Mouse (Mus musculus): ENCODE measurements around the gene Pank2. TPM values are rescaled to one million over a fixed set of nuclear protein-coding genes. Genes with fewer than 3 reads are reported as not detected.
"Not testable (repeated sequence)": the region's sequence is repeated elsewhere in the genome, so short reads cannot be mapped to it uniquely, and the experiment has no call there.

Gene Pank2
- total RNA-seq, 4 experiments from 2014 or later, result 18.9 to 25.4 (median 23.8) TPM

DNA sequence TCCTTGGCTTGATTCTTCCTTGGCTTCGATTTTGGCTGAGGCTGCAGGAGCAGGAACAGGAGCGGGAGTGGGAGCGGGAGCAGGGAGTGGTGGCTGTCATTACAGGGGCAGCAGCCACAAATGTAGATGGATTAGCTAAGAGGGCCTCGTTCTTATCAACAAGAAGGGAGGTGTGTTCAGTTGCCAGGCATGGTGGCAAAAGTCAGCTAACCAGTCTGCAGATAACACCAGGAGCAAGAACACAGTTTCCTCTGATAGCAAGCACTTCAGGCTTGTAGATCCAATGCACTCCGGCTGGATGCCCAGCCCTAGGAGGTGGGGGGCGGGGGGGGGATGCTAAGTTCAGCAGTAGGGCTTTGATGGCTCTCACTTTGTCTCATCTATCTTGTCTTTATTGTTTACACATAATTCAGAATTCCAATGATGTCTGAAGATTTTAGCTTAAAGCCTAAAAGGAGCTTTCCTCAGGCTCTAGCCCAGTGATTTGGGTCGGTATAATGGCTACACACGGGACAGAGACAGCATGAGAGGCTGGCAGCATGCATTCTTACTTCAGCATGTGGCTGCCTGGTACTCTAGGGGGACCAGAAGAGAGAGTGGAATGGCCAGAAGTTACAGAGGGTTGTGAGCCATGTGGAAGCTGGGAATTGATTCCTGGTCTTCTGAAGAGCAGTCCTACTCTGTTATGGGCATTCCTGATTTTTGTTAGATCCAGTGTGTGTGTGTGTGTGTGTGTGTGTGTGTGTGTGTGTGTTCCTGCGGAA, 1.6 kb upstream of the Pank2 start:
- no peak for DNase-seq (ENCODE audit: low spot score in 2 of 2)

DNA sequence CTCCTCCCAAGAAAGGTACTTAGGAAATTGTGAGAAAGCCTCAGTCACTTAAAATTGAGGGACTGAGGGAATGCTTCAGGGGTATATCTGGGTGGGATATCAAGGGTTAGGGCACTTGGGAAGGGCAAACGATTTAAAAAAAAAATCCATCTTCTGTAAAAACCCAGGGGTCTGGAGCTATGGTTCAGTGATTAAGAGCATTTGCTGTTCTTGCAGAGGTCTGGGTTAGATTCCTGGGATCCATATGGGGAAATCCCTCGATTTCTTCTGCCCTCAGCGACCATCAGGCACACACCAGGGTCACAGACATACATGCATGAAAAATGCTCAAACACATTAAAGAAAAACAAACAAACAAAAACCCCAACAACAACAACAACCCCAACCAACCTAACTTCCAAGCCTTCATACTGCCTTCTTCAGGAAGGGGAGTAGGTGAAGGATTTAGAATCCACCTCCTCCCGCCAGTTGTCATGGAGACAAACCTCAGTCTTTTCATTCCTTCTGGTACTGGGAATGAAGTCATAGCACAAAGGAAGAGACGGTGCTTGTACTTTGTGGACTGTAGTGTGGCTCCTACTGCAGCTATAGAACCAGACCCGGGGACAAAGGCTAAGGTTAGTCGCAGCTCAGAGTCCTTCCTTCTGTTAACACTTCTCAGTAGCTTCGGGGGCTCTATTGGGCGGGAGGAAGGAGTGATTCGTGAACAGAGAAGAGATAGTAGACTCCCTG, 648 bp upstream of the Pank2 start:
- no peak for DNase-seq (ENCODE audit: low spot score in 2 of 2)

DNA sequence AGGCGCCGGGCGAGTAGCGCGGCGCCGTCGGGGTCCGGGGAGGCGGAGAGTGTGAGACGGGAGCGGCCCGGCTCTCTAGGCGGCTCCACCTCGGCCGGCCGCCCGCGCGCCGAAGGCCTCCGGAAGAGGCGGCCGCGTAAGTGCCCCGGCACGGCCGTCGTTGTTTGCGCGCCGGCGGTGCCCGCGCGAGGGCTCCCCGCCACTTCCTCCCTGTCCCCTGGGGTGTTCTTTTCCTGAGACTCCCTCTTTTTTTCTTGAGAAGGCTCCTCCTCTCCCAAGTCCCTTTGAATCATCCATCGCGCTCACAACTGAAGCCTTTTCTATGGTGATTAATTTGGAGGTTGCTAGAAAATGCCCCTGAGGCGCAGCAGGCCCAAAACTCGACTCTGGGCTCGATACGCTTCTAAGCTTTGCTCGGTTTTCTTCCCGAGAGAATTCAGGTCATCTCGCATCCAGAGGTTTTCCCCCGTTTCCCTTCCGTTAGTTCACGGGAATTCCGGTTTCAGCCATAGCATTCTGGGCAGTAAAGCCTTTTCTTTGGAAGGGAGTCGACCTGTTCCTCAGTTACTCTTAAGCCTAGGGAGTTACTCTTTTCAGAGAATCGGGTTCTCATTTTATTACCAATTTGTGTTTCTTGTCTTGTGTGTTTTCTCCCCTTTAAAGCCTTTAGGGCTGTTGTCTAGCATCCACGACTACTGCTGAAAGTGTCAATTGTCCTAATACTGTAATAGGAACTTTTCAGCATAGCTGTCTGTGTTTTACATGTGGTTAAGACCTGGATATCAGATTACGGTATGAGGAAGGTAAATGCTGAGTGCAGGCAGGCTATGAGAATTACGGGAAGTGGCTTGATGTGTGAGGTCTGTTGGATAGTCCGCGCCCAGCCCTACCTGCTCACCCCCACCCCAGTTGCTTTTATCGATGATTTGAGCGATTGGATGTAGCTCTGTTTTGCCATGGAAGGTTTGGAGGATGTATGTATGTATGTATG, 680 bp downstream of the Pank2 start:
- no peak for DNase-seq (ENCODE audit: low spot score in 2 of 2)

DNA sequence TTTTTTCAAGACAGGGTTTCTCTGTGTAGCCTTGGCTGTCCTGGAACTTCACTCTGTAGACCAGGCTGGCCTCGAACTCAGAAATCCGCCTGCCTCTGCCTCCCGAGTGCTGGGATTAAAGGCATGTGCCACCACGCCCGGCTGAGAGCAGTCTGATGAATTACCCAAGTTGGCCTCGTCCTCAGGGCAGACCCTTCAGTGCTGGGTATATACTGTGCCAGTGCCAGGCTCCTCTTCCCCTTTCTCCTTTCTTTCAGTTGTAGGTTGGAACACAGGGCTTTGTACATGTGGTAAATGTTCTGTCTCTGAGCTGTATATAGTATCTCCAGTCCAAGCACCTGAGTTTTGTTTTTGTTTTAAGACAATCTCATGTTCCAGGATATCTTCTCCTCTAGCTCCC, 1.7 kb downstream of the Pank2 start:
- DNase-seq (ENCODE audit: low spot score in 2 of 2), result no peak

DNA sequence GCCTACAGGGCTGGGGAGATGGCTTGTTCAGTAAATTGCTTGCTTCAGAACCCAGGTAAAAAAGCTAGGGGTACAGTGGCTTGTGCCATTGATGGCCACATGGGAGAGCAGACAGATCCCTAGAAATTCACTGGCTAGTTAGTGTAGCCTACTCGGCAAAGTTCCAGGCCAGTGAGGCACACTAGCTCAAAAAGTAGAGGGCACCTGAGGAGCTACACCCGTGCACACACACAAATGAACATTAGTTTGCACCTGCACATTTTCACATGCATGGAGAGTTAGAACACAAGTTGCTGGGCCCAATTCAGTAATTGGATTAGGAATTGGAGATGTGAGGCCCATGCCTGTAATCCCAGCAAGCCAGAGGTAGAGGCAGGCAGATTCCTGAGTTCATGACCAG, 2.8 kb downstream of the Pank2 start:
- no peak for DNase-seq (ENCODE audit: low spot score in 2 of 2)

DNA sequence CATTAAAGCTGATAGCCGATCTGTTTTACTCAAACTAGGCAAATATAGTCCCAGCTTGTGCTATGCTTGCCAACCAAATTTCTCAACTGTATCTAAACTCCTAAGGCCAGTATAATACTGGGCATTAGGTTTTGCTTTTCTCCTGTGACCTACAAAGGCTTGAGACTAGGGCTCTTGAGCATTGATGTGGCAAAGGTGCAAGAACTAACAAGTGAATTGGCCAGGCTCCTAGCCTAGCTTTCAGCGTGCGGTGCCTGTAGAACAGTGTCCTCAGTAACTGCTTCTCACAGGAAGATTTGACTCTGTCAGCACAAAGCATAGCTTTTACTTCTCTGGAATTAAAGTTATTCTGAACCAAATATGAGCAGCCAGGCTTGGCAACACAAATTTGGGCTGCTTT, 13.2 kb downstream of the Pank2 start:
- DNase-seq (ENCODE audit: low spot score in 2 of 2), result no peak

DNA sequence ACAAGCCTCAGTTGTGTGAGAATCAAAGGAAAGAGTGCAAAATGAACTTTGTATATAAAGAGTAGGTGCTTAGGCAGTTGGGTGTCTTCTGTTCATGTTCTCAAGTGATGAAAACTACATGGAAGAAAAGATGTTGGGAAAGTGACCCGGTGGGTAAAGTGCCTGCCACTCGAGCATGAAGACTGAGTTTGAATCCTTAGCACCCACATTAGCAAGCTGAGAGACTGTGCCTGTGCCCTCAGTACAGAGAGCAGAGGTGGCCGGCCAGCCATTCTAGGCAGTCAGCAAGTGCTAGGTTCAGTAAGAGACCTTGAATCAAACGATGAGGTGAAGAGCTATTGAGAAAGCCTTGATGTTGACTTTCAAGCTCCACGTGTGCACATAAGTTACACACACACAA, 14.4 kb downstream of the Pank2 start:
- DNase-seq (ENCODE audit: low spot score in 2 of 2), result no peak

DNA sequence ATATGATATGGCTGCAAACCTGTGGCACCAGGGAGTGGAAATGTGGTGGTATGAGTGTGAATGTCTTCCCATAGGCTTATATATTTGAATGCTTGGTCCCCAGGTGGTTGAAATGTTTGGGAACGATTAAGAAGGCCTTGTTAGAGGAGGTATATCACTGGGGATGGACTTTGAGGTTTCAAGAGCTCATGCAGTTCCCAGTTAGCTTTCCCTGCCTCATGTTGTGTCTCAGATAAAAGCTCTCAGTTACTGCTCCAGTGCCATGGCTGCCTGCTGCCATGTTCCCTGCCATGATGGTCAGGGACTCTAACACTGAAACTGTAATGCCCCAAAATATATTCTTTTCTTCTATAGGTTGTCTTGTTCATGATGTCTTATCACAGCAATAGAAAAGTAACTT, 19.3 kb downstream of the Pank2 start:
- no peak for DNase-seq (ENCODE audit: low spot score in 2 of 2)

DNA sequence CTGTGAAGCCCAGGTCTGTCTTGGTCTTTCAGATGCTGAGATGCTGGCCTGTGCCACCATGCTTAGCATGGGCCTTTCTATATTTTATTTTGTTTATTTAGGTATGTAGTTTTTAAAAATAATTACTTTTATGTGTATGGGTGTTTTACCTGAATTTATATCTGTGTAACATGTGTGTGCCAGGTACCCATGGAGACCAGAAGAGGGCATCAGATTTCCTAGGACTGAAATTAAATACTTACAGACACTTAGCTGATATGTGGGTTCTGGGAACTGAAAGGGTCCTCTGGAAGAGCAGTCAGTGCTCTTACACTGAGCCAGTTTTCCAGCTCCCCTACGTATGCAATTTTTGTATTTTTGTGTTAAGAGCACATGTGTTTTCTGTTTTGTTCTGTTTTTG, 24.0 kb downstream of the Pank2 start:
- no peak for DNase-seq (ENCODE audit: low spot score in 2 of 2)

DNA sequence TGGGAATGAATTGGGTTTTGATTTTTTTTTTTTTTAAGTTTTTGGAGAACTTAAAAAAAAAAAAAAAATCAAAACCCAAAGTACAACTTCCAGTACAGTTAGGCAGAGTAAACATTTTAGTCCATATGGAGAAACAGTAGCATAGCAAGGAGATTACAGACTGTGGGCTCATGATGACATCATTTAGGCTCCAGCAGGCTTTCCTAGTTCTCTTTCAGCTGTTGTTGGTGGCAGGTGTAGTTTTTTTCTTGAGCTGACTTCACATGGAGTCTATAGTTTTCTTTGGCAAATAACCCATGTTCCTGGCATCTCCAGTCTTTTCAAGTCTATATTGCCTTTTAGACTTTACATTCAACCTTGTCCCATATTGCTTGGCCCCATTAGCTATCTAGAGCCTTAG, 28.4 kb downstream of the Pank2 start:
- DNase-seq (ENCODE audit: low spot score in 2 of 2), result no peak

DNA sequence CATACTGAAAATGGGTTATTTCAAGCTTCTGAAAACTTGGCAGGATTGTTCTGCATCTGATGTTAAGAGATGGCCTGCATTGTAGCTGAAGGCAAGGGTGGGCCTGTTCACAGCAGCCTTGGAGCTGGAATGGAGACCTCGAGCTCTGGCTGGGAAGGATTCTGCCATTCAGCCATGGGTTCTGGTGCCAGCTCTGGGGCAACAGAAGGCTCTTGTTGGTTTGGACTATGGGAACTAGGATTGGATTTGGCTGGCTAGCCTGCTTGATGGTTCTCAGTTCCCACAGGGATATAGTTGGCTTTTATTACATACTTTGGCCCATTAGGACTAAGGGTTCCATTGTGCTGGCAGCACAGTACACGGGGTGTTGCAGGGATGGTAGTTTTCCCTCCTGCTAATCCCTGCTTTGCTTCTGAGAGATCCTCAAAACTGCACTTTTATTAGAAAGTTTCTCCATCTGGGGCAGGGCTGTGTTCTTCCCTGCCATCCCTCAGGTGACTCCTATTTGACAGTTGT, 34.5 kb downstream of the Pank2 start:
- no peak for DNase-seq (ENCODE audit: low spot score in 2 of 2)

DNA sequence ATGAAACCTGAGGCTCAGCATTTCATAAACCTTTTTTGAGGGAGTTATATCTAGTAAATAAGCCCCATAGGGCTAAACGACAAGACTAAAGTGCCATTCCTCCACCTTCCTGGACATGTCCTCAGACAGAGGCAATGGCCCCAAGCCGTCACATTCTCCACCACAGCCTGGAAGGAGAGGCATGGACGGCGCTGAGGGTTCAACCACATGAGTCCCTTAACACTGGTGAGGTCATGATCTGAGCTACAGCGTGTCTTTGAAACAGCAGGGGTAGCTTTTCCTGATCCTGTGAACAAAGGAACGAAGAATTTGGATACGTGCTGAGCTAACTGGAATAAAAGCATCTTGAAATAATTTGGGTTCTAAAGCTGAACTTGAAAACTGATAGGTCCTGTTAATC, 36.4 kb downstream of the Pank2 start:
- DNase-seq (ENCODE audit: low spot score in 2 of 2), result not testable (repeated sequence)

DNA sequence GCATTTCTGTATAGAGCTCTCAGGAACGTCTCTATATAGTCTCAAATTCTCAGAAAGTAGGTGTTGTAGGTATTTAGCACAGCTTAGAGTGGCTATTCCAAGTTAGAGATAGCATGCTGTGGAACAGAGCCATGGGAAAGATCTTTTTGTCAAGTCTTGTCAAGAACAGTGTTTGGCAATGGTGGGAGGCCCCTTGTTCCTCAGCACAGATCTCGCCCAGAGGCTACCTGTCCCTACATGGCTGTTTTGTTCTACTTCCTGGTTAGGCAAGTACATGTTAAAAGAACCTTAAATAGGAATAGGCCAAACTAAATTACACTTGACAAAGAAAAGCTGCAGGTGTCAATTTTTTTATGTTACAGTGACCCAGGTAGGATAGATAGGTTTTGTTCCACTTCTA, 38.2 kb downstream of the Pank2 start:
- no peak for DNase-seq (ENCODE audit: low spot score in 2 of 2)

DNA sequence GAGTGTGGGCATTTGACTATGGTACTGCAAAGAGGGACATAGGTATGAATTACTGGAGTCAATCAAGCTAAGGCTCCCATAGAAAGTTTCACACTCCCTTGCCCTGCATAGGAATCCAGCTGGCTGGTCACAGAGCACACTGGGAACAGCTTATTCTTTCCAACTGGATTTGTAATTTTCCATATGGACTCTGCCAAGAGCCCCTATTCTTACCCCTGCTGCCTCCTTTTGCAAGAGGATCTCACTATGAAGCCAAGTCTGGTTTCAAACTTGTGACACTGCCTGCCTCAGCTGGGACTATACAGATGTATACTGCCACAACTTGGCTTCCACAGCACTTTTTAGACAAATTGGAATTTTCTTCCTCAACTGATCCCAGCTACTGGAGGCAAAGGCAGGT, 39.3 kb downstream of the Pank2 start:
- DNase-seq (ENCODE audit: low spot score in 2 of 2), result no peak

DNA sequence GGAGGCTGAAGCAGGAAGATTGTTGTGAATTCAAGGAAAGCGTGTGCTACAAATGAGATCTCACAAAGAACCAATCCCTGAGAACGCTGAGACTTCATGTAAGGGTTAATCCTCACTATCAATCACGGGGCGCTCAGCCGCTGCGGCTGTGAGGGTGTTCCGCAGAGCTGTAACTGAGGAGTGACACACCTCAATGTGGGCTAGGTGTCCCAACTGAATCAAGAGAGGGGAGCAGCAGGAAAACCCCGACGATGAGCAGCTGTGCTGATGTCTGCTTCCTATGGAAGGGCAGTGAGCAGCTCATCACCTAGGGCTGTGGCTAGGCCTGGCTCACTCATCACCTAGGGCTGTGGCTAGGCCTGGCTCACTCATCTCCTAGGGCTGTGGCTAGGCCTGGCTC, 42.2 kb downstream of the Pank2 start:
- no peak for DNase-seq (ENCODE audit: low spot score in 2 of 2)

DNA sequence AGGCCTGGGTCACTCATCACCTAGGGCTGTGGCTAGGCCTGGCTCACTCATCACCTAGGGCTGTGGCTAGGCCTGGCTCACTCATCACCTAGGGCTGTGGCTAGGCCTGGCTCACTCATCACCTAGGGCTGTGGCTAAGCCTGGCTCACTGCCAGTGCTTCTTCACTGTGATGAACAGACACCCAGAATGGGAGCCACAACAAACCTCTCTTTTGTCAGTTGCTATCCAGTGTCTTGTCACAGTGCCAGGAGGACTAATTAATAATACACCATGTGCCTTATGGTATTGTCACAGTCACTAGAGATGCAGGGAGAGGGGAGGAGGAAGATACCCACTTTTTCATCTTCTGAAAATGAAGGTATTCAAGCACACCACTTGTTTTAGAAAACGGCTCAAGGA, 42.9 kb downstream of the Pank2 start:
- DNase-seq (ENCODE audit: low spot score in 2 of 2), result not testable (repeated sequence)

DNA sequence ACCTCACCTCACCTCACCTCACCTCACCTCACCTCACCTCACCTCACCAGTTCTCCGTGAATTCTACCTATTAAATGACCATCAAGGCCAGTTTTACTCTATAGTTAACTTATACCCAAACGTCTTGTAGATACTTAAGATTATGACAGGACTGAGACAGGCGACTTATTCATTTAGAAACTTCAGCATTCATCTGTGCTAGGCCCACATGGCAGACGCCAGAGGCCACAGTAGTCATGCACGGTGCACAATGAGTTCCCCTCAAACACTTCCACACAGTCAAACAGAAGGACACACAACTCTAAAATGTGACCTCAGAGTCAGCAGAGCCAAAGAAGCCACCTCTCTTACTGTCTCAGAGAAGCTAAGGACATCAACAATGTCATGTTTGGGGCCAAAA, 45.1 kb downstream of the Pank2 start:
- DNase-seq (ENCODE audit: low spot score in 2 of 2), result no peak

DNA sequence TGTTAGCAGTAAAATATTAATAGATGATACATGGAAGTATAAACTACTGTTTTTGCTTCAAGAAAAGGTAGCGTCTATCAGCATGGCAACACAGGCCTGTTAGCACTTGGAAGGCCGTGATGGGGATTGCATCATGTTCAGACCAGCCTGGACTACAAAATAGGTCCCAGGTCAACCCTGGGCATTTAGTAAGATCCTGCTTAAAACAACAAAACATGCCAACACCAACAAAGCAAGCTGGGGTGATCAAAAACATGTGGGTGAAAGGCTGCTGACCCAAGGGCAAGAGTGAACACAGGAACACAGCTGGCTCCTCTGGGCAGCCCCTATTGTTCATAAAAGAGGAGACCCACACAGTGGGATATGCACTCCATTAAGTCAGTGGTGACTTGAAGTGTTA, 45.5 kb downstream of the Pank2 start:
- DNase-seq (ENCODE audit: low spot score in 2 of 2), result no peak

DNA sequence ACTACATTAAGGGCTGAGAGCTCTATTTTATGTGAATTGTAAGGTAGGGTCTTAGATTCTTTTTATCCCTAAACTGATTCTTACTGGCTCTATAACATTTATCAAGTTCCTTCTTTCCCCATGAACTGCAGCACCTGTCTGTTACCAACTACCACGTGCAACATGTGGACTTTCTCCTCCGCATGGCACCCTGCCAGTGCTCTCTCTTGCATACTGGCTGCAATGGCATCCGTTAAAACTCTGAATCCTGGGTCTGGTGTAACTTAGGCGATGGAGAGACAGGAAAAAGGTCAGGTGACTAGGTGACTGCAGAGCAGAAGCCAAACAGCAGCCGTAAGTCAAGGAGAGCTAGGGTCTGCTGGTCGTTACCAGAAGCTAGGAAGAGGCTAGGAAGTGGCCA, 47.0 kb downstream of the Pank2 start:
- no peak for DNase-seq (ENCODE audit: low spot score in 2 of 2)

DNA sequence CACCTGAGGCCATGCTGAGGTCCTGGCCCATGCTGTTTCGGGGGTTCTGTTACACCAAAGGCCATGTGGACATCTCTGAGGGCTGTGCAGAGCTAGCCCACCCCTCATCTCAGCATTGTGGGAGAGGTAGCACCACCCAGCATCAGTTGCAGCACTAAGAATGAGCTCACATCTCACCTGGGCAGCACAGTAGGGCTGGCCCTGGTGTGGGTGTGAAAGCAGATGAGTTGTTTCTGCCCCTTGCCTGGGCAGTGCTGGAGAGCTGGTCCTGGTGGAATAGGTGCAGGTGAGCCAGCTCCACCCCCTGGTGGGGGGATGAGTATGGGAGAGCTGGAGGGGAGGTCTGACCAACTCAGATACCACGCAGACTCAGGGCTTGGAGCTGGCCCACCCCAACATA, 53.9 kb downstream of the Pank2 start:
- no peak for DNase-seq (ENCODE audit: low spot score in 2 of 2)

DNA sequence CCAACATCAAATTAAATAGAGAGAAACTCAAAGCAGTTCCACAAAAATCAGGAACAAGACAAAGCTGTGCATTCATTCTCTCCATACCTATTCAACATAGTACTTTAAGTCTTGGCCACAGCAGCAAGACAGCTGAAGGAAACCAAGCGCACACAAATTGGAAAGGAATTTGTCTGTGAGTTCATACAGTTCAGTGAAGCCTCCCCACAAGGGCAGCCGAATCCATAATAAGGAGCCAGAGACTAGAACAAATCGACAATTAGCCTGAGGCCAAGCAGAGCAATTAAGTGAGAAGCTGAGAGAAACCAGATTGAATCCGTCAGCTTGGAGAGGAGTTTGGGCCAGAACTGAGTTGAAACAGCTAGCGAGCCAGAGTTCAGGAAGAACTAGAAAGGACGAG, 57.1 kb downstream of the Pank2 start:
- DNase-seq (ENCODE audit: low spot score in 2 of 2), result no peak

DNA sequence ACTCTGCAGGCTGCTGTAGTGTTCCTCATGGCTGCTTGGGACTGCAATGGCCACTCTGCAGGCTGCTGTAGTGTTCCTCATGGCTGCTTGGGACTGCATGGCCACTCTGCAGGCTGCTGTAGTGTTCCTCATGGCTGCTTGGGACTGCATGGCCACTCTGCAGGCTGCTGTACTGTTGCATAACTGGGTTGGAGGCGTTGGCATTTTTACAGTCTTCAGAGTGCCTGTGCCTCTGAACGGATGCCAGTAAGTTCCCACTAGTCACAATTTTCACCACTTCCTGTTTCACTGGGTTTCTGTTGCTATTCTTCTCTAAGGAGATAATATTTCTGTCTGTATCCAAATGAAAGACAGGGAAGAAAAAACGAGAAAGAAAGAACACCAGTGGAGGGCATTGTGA, 58.9 kb downstream of the Pank2 start:
- not testable (repeated sequence) for DNase-seq (ENCODE audit: low spot score in 2 of 2)
